Mouse (Mus musculus) neural tube, embryonic 15.5 days (tissue): ENCODE data around the gene Gm6377. TPM values are rescaled to one million over a fixed set of nuclear protein-coding genes. Genes with fewer than 3 reads are reported as not detected.

Experiments
- ATAC-seq: fragments of 200-750 bp; cut with Nextera tagmentation; 2 replicates; pipeline ENCODE4 v1.8.0; 2017; ENCODE audit warnings: mild to moderate bottlenecking, moderate TSS enrichment, moderate library complexity; ENCODE audit not compliant: low FRiP score
- H3K27ac ChIP-seq: fragments of 300-500 bp; sonication (generic); replicated peaks from 2 replicates; pipeline ENCODE4 v1.5.1; 2015; ENCODE audit warnings: mild to moderate bottlenecking, inconsistent platforms
- H3K27me3 ChIP-seq: fragments of 300-500 bp; sonication (generic); replicated peaks from 2 replicates; pipeline ENCODE4 v1.6.1; 2015; ENCODE audit warnings: inconsistent platforms
- H3K36me3 ChIP-seq: fragments of 300-500 bp; sonication (generic); 2 replicates; pipeline ENCODE4 v1.6.1; 2015; ENCODE audit warnings: inconsistent platforms
- H3K4me1 ChIP-seq: fragments of 300-500 bp; sonication (generic); 2 replicates; pipeline ENCODE4 v1.6.1; 2015; ENCODE audit warnings: inconsistent platforms
- H3K4me2 ChIP-seq: fragments of 300-500 bp; sonication (generic); 2 replicates; pipeline ENCODE4 v1.6.1; 2015; ENCODE audit warnings: inconsistent platforms, mild to moderate bottlenecking, moderate library complexity
- H3K4me3 ChIP-seq: fragments of 300-500 bp; sonication (generic); replicated peaks from 2 replicates; pipeline ENCODE4 v1.5.1; 2015; ENCODE audit warnings: mild to moderate bottlenecking, inconsistent platforms
- H3K9ac ChIP-seq: fragments of 300-500 bp; sonication (generic); replicated peaks from 2 replicates; pipeline ENCODE4 v1.6.1; 2015; ENCODE audit warnings: mild to moderate bottlenecking, inconsistent platforms
- H3K9me3 ChIP-seq: fragments of 300-500 bp; sonication (generic); replicated peaks from 2 replicates; pipeline ENCODE4 v1.6.1; 2016; ENCODE audit warnings: inconsistent platforms
- WGBS: fragments of 180-500 bp; shearing (Covaris S2); methylation state at CpG from one replicate; pipeline ENCODE4 v1.1.7; 2015; ENCODE audit warnings: mixed read lengths; 5-methylcytosine and 5-hydroxymethylcytosine counted together
- polyA plus RNA-seq: library from polyadenylated mRNA; unstranded; fragments of >200 nt; fragmentation: Nextera tagmentation; extraction: Ambion mirVana; gene quantifications from 2 replicates; pipeline ENCODE4 v1.2.1, GENCODE M21; 2015

Gm6377 gene
- polyA plus RNA-seq, 1 experiment from 2014 or later: not detected

DNA sequence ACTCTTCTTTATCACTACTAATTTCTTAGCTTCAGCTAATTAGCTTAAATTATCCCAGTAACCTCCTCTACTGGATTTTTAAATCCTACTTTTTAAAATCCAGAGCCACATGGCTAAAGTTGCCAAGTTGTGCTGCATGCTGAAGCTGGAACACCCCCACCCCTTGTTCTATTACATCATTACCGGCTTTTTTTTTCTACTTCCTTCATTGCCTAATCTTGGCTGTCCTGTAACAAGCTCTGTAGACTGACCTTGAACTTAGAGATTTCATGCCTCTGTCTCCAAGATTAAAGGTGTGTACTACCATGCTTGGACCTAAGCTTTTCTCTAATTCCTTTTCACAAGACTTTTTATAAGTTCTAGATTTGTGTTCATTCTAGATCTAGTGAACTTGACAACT, 32.2 kb downstream of the Gm6377 start:
- Histone ChIP-seq H3K27ac (no peak overlapping the region), H3K4me1 (no peaks in the 10 kb centered on the region), H3K9me3 (no peaks in the 10 kb centered on the region), H3K27me3 (no peaks in the 10 kb centered on the region), H3K9ac (no peak overlapping the region), H3K36me3 (no peaks in the 10 kb centered on the region), H3K4me2 (no peak overlapping the region), H3K4me3 (no peak overlapping the region)
- no peak for ATAC-seq
- WGBS: 94% methylated on average over 1 of the region's 1 CpGs

- no peak for ATAC-seq
- H3K27me3 ChIP-seq: no peaks in the 10 kb centered on the region
Measured at GRCm38 (mm10) chrX:109235383-109236036, 39.0 kb downstream of the Gm6377 start.

DNA sequence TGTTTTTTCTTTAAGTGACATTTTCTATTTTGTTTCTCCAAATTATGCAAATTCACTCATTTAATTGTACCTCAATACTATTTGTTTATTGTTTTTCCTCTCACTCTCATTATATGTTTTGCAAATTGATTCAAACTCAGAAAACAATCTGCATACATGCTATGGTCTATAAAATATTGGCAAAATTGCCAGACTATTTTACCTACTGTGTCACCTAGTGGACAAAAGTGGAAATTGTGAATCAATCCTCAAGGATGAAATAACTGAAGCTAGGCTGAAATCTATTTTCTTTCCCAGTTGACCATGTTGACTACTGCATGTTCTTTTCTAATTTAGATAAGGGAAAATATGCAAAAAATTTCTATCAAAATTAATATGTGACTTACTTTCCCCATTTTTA, 41.6 kb downstream of the Gm6377 start:
- Histone ChIP-seq H3K27me3 (no peaks in the 10 kb centered on the region), H3K9me3 (no peaks in the 10 kb centered on the region), H3K4me1 (no peaks in the 10 kb centered on the region), H3K4me3 (no peak overlapping the region), H3K4me2 (no peak overlapping the region), H3K36me3 (no peaks in the 10 kb centered on the region), H3K27ac (no peak overlapping the region), H3K9ac (no peak overlapping the region)
- no peak for ATAC-seq

More at GRCm38 (mm10) chrX:109235383-109236036, 39.0 kb downstream of the Gm6377 start:
- H3K4me2 ChIP-seq: no peak overlapping the region
- H3K9me3 ChIP-seq: no peaks in the 10 kb centered on the region
- H3K4me3 ChIP-seq: no peak overlapping the region
- H3K4me1 ChIP-seq: no peaks in the 10 kb centered on the region
- no peak overlapping the region for H3K27ac ChIP-seq
- H3K9ac ChIP-seq: no peak overlapping the region
- H3K36me3 ChIP-seq: no peaks in the 10 kb centered on the region
- WGBS: 90% methylated on average over 3 of the region's 3 CpGs

Other genes starting within 250 kb of the Gm6377 start
- gene Hmgn5, start 183.4 kb upstream of the Gm6377 start, polyA plus RNA-seq: 8.3 and 14.4 TPM in 2 replicates
- 169 and 178 TPM in 2 replicates for gene Sh3bgrl, start 101.4 kb upstream of the Gm6377 start, polyA plus RNA-seq